Mouse (Mus musculus): ENCODE measurements around the gene Twf1. TPM values are rescaled to one million over a fixed set of nuclear protein-coding genes. Genes with fewer than 3 reads are reported as not detected.

Twf1 gene
- 269 TPM for polyA plus RNA-seq (2014; fragmentation: Illumina TruSeq; extraction: RNeasy Lipid Tissue Mini Kit (QIAGEN cat#74804); ENCODE audit: low replicate concordance)

DNA sequence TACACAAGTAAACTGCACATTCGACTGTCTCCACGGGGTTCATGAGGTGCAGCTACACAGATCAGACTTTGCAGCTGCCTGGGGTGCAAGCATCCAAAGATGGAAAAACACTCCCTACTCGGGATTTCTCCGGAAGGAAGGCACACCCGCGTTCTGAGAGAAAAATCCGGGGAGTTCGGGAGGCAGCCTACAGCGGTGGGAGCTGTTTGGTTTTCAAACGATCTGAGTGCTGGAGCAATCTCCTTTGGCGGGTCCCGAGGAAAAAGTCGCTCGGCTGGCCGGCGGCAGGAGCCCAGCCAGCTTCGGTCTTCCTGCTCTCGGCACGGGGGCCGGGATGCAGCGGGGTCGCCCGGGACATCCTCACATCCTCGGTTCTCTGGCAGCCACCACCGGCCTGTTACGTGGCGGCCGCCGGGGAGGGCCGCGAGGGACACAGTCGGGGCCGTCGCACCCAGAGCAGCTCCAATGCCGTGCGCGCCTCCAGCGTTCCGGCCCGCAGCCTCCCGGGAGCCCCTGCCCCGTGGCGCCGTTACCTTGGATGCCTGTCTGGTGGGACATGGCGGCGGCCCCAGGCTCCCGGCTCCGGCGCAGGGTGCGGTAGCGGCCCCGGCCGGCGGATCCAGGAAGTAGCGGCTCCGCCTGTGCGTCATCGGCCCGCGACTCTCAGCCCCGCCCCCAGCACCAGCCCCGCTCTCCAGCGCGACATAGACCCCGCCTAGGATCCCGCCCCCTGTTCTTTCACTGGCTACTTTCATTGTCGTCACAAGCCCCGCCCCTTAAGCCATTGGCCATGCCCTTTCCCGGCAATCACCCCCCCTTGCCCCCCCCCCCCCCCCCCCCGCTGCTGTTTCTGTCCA is at the start of gene Twf1:
Gene Twf1, minus strand, starts transcription at position 671 of the 857 bp plus-strand sequence.

DNA sequence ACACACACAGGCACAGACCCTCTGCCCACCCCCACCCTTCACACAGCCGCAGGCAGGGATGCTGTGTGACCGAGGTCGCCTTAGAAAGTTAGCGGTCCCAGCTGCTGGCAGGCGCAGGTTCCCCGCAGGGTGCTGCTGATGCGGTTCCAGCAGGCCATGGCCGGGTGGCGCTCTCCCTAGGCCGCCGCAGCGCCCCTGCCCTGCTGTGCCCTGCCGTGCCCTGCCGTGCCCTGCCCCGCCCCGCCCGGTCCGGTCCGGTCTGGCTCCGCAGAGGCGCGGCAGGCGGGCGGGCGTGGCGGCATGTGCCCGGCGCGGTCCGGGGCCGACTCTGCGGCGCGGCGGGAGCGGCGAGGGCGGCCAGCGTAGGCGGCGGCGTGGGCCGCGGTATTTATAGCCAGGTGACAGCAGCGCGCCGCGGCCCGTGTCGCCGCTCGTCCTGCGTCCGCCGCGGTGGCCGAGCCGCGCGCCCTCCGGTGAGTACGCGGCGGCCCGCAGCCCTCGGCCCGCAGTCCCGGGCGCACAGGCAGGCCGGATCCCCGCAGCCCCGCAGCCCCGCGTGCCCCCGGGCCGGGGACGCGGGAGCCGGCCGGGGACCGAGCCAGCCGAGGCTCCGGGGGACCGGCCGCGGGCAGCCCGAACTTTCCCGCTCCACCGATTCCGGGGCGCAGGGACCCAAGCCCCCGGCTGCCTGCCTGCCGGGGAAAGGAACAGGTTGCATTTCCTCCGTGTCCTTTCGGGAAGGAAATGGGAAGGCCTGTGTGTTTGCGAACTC is 39.3 kb upstream of the Twf1 start, which contains the start of gene Tmem117:
Gene Tmem117, plus strand, starts transcription at position 403 of the 772 bp plus-strand sequence.

DNA sequence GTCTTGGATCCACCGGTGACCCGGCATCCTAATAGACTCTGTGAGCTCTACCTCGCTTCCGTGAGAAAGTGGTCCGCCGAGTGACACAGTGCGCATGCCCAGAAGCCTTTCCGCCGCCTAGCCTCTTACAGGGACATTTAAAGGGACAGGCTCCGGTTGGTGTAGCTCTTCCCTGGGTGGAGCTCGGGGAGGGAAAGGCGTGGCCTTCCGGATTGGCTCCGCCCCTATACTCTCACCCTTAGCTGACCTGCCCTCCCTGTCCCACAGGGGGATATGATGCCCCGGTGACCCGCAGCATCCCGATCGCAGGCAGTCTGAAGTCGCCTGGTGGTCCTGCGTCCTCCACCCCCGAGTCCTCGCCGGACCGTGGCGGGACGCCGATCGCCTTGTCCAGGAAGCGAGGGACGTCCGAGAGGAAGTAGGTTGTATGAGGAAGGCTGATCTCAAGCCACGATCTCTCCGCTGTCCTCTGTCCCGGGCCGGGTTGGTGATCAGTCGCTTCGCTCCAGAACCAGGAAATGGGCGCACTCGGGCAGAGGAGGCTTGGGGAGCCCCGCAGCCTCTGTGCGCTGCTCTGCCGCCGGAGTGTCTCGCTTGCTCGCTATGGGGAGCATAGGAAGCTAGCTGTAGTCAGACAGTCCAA is 46.2 kb downstream of the Twf1 start, which contains the start of the genes Pus7l and Irak4:
Gene Pus7l, minus strand, starts transcription at position 139 of the 643 bp plus-strand sequence.
Gene Irak4, plus strand, starts transcription at position 235 of the 643 bp plus-strand sequence.

Other genes with a start within 250 kb of the Twf1 start
- 0.07 TPM for gene Adamts20, start 124.5 kb downstream of the Twf1 start, polyA plus RNA-seq (2014; fragmentation: Illumina TruSeq; extraction: RNeasy Lipid Tissue Mini Kit (QIAGEN cat#74804); ENCODE audit: low replicate concordance)
- 3.8 TPM for gene Pus7l, start 46.3 kb downstream of the Twf1 start, polyA plus RNA-seq (2014; fragmentation: Illumina TruSeq; extraction: RNeasy Lipid Tissue Mini Kit (QIAGEN cat#74804); ENCODE audit: low replicate concordance)
- 19.9 TPM for gene Irak4, start 46.2 kb downstream of the Twf1 start, polyA plus RNA-seq (2014; fragmentation: Illumina TruSeq; extraction: RNeasy Lipid Tissue Mini Kit (QIAGEN cat#74804); ENCODE audit: low replicate concordance)
- gene Tmem117, start 39.3 kb upstream of the Twf1 start, polyA plus RNA-seq (2014; fragmentation: Illumina TruSeq; extraction: RNeasy Lipid Tissue Mini Kit (QIAGEN cat#74804); ENCODE audit: low replicate concordance): 38.6 TPM